Mouse (Mus musculus) spleen, postnatal 10 days (tissue): ENCODE data around the gene Ltbp4.

ENCODE experiments used
- DNase-seq, 2 experiments: peaks; one replicate each; pipeline ENCODE4 v3.0.0; 2021 to 2022; ENCODE audit warnings: low spot score in 2 of 2

Ltbp4 gene

GRCm38 (mm10) chr7:27327500-27327899 is 10.0 kb downstream of the Ltbp4 start:
- DNase-seq, result no peak

GRCm38 (mm10) chr7:27326101-27326880 is 11.2 kb downstream of the Ltbp4 start:
- DNase-seq, result no peak

GRCm38 (mm10) chr7:27325697-27326096 is 11.8 kb downstream of the Ltbp4 start:
- DNase-seq, result no peak

- no peak for DNase-seq
Measured at GRCm38 (mm10) chr7:27324928-27325327, 12.6 kb downstream of the Ltbp4 start.

- no peak for DNase-seq
Measured at GRCm38 (mm10) chr7:27324161-27324560, 13.3 kb downstream of the Ltbp4 start.

- DNase-seq, result no peak
Measured at GRCm38 (mm10) chr7:27323001-27323400, 14.5 kb downstream of the Ltbp4 start.

GRCm38 (mm10) chr7:27322291-27322690 is 15.2 kb downstream of the Ltbp4 start:
- DNase-seq, result no peak

GRCm38 (mm10) chr7:27319411-27319810 is 18.1 kb downstream of the Ltbp4 start:
- no peak for DNase-seq

- DNase-seq, result no peak
Measured at GRCm38 (mm10) chr7:27315958-27316357, 21.5 kb downstream of the Ltbp4 start.

- no peak for DNase-seq
Measured at GRCm38 (mm10) chr7:27314393-27314792, 23.1 kb downstream of the Ltbp4 start.

- DNase-seq, result no peak
Measured at GRCm38 (mm10) chr7:27311651-27312284, 25.7 kb downstream of the Ltbp4 start.

GRCm38 (mm10) chr7:27310996-27311535 is 26.4 kb downstream of the Ltbp4 start:
- no peak for DNase-seq

- no peak for DNase-seq
Measured at GRCm38 (mm10) chr7:27310306-27310705, 27.2 kb downstream of the Ltbp4 start.

- DNase-seq, result no peak
Measured at GRCm38 (mm10) chr7:27309832-27310231, 27.7 kb downstream of the Ltbp4 start.

- DNase-seq, result no peak
Measured at GRCm38 (mm10) chr7:27308821-27309549, 28.5 kb downstream of the Ltbp4 start.

GRCm38 (mm10) chr7:27307551-27307950 is 29.9 kb downstream of the Ltbp4 start:
- DNase-seq, result no peak

- peak in 1 of 2 experiments; percentile 56 for DNase-seq
Measured at GRCm38 (mm10) chr7:27306161-27307160, 31.0 kb downstream of the Ltbp4 start.

- DNase-seq, result no peak
Measured at GRCm38 (mm10) chr7:27305091-27305730, 32.3 kb downstream of the Ltbp4 start.

- peak; percentile 29 to 69 for DNase-seq
Measured at GRCm38 (mm10) chr7:27302172-27302571, 35.3 kb downstream of the Ltbp4 start.

GRCm38 (mm10) chr7:27300801-27301200 is 36.7 kb downstream of the Ltbp4 start:
- no peak for DNase-seq

GRCm38 (mm10) chr7:27300351-27300750 is 37.1 kb downstream of the Ltbp4 start:
- no peak for DNase-seq
